Comparison of ENCODE assay signal across 19 mouse cellular contexts in genomic region chr7:134181717-134182116, GRCm38 (mm10). TPM values are rescaled to one million over a fixed set of nuclear protein-coding genes. Genes with fewer than 3 reads are reported as not detected.
DNase-seq lines count a peak whose midpoint lies in the region; ATAC-seq and TF ChIP-seq lines count a peak whose summit lies in the region.
"Had no signal": no experiment of that assay in that cellular context is flagged by ENCODE, and none has a peak within 500 bp of the region (broad histone marks: within the 10 kb centered on the region; RNA-seq: fewer than 3 reads in every experiment).

No protein-coding gene starts in this region.

- no peak overlapping the region for H3K4me3 ChIP-seq in hindbrain, embryonic 13.5 days
- no peak overlapping the region for H3K4me3 ChIP-seq in hindbrain, embryonic 10.5 days
- no peak overlapping the region for H3K4me3 ChIP-seq in brown adipose tissue, adult 24 weeks (ENCODE audit: insufficient read depth, low read depth, low read length)
- H3K4me3 ChIP-seq in forebrain, postnatal 0 days (ENCODE audit: low read depth, low read length), result no peak overlapping the region
- H3K4me3 ChIP-seq: embryonic facial prominence, embryonic 10.5 days; embryonic facial prominence, embryonic 12.5 days; forebrain, embryonic 13.5 days; forebrain, embryonic 15.5 days had no signal

- no peaks in the 10 kb centered on the region for H3K9me3 ChIP-seq in hindbrain, embryonic 13.5 days
- H3K9me3 ChIP-seq in hindbrain, embryonic 10.5 days, result 0 out of 2 replicates have a peak, but pooled peaks cover 6% of the 10 kb centered on the region
- no peaks in the 10 kb centered on the region for H3K9me3 ChIP-seq in forebrain, postnatal 0 days (ENCODE audit: low read length)
- H3K9me3 ChIP-seq: embryonic facial prominence, embryonic 10.5 days; forebrain, embryonic 13.5 days; forebrain, embryonic 15.5 days had no signal

- no peak overlapping the region for H3K9ac ChIP-seq in hindbrain, embryonic 13.5 days
- no peak overlapping the region for H3K9ac ChIP-seq in forebrain, postnatal 0 days
- H3K9ac ChIP-seq: embryonic facial prominence, embryonic 12.5 days; forebrain, embryonic 13.5 days; forebrain, embryonic 15.5 days had no signal

- peak overlapping the region; percentile 13; the same call in 1 of the 2 replicates for H3K27ac ChIP-seq in hindbrain, embryonic 13.5 days
- no peak overlapping the region for H3K27ac ChIP-seq in hindbrain, embryonic 10.5 days
- peak overlapping the region; percentile 42 for H3K27ac ChIP-seq in brown adipose tissue, adult 24 weeks (replicated peaks; ENCODE audit: low read depth, low read length)
- H3K27ac ChIP-seq in forebrain, postnatal 0 days (ENCODE audit: low read depth, low read length), result no peak overlapping the region
- H3K27ac ChIP-seq: embryonic facial prominence, embryonic 10.5 days; embryonic facial prominence, embryonic 12.5 days; forebrain, embryonic 13.5 days; forebrain, embryonic 15.5 days had no signal

- H3K4me2 ChIP-seq in hindbrain, embryonic 13.5 days, result no peak overlapping the region
- H3K4me2 ChIP-seq in forebrain, postnatal 0 days (ENCODE audit: low read depth), result no peak overlapping the region
- H3K4me2 ChIP-seq: embryonic facial prominence, embryonic 12.5 days; forebrain, embryonic 13.5 days; forebrain, embryonic 15.5 days had no signal

- no peak for ATAC-seq in hindbrain, embryonic 13.5 days (ENCODE audit: low FRiP score)
- no peak for ATAC-seq in forebrain, postnatal 0 days
- ATAC-seq: forebrain, embryonic 13.5 days; forebrain, embryonic 15.5 days had no signal

- DNase-seq in hindbrain, embryonic 10.5 days (ENCODE audit: low spot score), result no peak
- peak; percentile 79 for DNase-seq in brain, adult 2 months (ENCODE audit: low read depth, low spot score)
- DNase-seq in telencephalon, adult 2 months (ENCODE audit: low read depth, low spot score), result peak; percentile 55
- DNase-seq in forebrain, postnatal 0 days, result no peak
- DNase-seq in lung, adult 18-20 months, result no peak
- DNase-seq: adrenal gland, adult 2 months; adrenal gland, postnatal 10 days; adrenal gland, postnatal 25 days; cerebellum, adult 11 months; cerebellum, adult 18-20 months; cerebellum, adult 9-11 months; cerebellum, postnatal 36 days had no signal

- no peaks in the 10 kb centered on the region for H3K36me3 ChIP-seq in hindbrain, embryonic 13.5 days
- H3K36me3 ChIP-seq in hindbrain, embryonic 10.5 days, result no peaks in the 10 kb centered on the region
- H3K36me3 ChIP-seq in forebrain, postnatal 0 days (ENCODE audit: insufficient read depth), result no peaks in the 10 kb centered on the region
- H3K36me3 ChIP-seq: embryonic facial prominence, embryonic 10.5 days; embryonic facial prominence, embryonic 12.5 days; forebrain, embryonic 15.5 days had no signal

- no peaks in the 10 kb centered on the region for H3K27me3 ChIP-seq in hindbrain, embryonic 13.5 days
- H3K27me3 ChIP-seq in hindbrain, embryonic 10.5 days (ENCODE audit: insufficient read depth, poor library complexity, severe bottlenecking), result no peaks in the 10 kb centered on the region
- H3K27me3 ChIP-seq in forebrain, postnatal 0 days (ENCODE audit: insufficient read depth, low read length), result no peaks in the 10 kb centered on the region
- H3K27me3 ChIP-seq: embryonic facial prominence, embryonic 12.5 days; forebrain, embryonic 13.5 days; forebrain, embryonic 15.5 days had no signal

- no peak for TF ChIP-seq CTCF in forebrain, postnatal 0 days (IDR thresholded peaks at IDR 0.05; ENCODE audit: low read depth)

- WGBS in hindbrain, embryonic 13.5 days, result 48% methylated on average over 1 of the region's 1 CpGs
- 54% methylated on average over 1 of the region's 1 CpGs for WGBS in hindbrain, embryonic 10.5 days
- WGBS in forebrain, postnatal 0 days, result 49% methylated on average over 1 of the region's 1 CpGs

- peaks cover 6% of the 10 kb centered on the region for H3K4me1 ChIP-seq in hindbrain, embryonic 13.5 days (replicated peaks)
- no peaks in the 10 kb centered on the region for H3K4me1 ChIP-seq in hindbrain, embryonic 10.5 days (replicated peaks)
- 0 out of 2 replicates have a peak, but pooled peaks cover under 1% of the 10 kb centered on the region for H3K4me1 ChIP-seq in brown adipose tissue, adult 24 weeks (ENCODE audit: control insufficient read depth, insufficient read depth, insufficient read length, low read length)
- H3K4me1 ChIP-seq in forebrain, postnatal 0 days (ENCODE audit: insufficient read depth), result no peaks in the 10 kb centered on the region
- H3K4me1 ChIP-seq: embryonic facial prominence, embryonic 10.5 days; embryonic facial prominence, embryonic 12.5 days; forebrain, embryonic 13.5 days; forebrain, embryonic 15.5 days had no signal

RNA-seq across cellular contexts. Expression of gene Adam12, which starts 50.2 kb away (rescaled TPM):
- polyA plus RNA-seq in hindbrain, embryonic 13.5 days (2015; fragmentation: Nextera tagmentation; extraction: Ambion mirVana), result 2.6 and 3.1 TPM in 2 replicates
- polyA plus RNA-seq in hindbrain, embryonic 10.5 days (2016; fragmentation: Nextera tagmentation; extraction: Ambion mirVana), result 2.0 TPM in 2 replicates
- polyA plus RNA-seq in brown adipose tissue, adult 24 weeks (2012; ENCODE audit: insufficient read depth, insufficient read length, missing spikeins), result 10.4 and 10.5 TPM in 2 replicates
- total RNA-seq in forebrain, postnatal 0 days (2014; rRNA removed), result 13.3 and 14.2 TPM in 2 replicates
- 1.9 and 2.1 TPM in 2 replicates for polyA plus RNA-seq in forebrain, postnatal 0 days (2015; fragmentation: Nextera tagmentation; extraction: Ambion mirVana)
- total RNA-seq: MEL had no signal

Comparison
In these comparisons a context has a peak if more than half of its experiments do, and no peak if none do; other contexts are left out.
1. H3K27ac ChIP-seq: peak in hindbrain, embryonic 13.5 days (single experiment) and brown adipose tissue, adult 24 weeks (single experiment); none in hindbrain, embryonic 10.5 days (single experiment) and forebrain, postnatal 0 days (single experiment).
2. DNase-seq: peak in brain, adult 2 months (single experiment) and telencephalon, adult 2 months (single experiment); none in hindbrain, embryonic 10.5 days (single experiment), forebrain, postnatal 0 days (single experiment) and lung, adult 18-20 months (0 of 2).